Mouse (Mus musculus) liver, embryonic 13.5 days (tissue): Measurements from ENCODE around the gene Fgf9. TPM values are rescaled to one million over a fixed set of nuclear protein-coding genes. Genes with fewer than 3 reads are reported as not detected.
A peak's percentile ranks its signal among the peaks of the same experiment; 100 is the strongest.

ENCODE experiments used
- ATAC-seq: fragments of 200-750 bp; cut with Nextera tagmentation; 2 replicates; pipeline ENCODE4 v1.8.0; 2017; ENCODE audit warnings: low read depth, mild to moderate bottlenecking, moderate number of reproducible peaks, moderate library complexity
- DNase-seq: peaks from one replicate; pipeline ENCODE4 v3.0.0; 2022
- H3K27ac ChIP-seq: fragments of 300-500 bp; sonication (generic); 2 replicates; pipeline ENCODE4 v1.5.1; 2015; ENCODE audit warnings: moderate library complexity, mild to moderate bottlenecking, inconsistent platforms
- H3K27me3 ChIP-seq: fragments of 300-500 bp; sonication (generic); 2 replicates; pipeline ENCODE4 v1.6.1; 2015; ENCODE audit warnings: mild to moderate bottlenecking, inconsistent platforms
- H3K36me3 ChIP-seq: fragments of 300-500 bp; sonication (generic); 2 replicates; pipeline ENCODE4 v1.6.1; 2015; ENCODE audit warnings: mild to moderate bottlenecking, inconsistent platforms
- H3K4me1 ChIP-seq: fragments of 300-500 bp; sonication (generic); replicated peaks from 2 replicates; pipeline ENCODE4 v1.6.1; 2015; ENCODE audit warnings: inconsistent platforms
- H3K4me2 ChIP-seq: fragments of 300-500 bp; sonication (generic); 2 replicates; pipeline ENCODE4 v1.6.1; 2015; ENCODE audit warnings: inconsistent platforms, mild to moderate bottlenecking, moderate library complexity
- H3K4me3 ChIP-seq: fragments of 300-500 bp; sonication (generic); replicated peaks from 2 replicates; pipeline ENCODE4 v1.5.1; 2015; ENCODE audit warnings: mild to moderate bottlenecking, inconsistent platforms
- H3K9ac ChIP-seq: fragments of 300-500 bp; sonication (generic); 2 replicates; pipeline ENCODE4 v1.6.1; 2015; ENCODE audit warnings: mild to moderate bottlenecking, inconsistent platforms
- H3K9me3 ChIP-seq: fragments of 300-500 bp; sonication (generic); replicated peaks from 2 replicates; pipeline ENCODE4 v1.6.1; 2016; ENCODE audit warnings: inconsistent platforms
- WGBS: fragments of 180-500 bp; shearing (Covaris S2); methylation state at CpG from one replicate; pipeline ENCODE4 v1.1.7; 2015; ENCODE audit not compliant: insufficient replicate concordance; 5-methylcytosine and 5-hydroxymethylcytosine counted together
- polyA plus RNA-seq: library from polyadenylated mRNA; unstranded; fragments of >200 nt; fragmentation: Nextera tagmentation; extraction: Ambion mirVana; gene quantifications from 2 replicates; pipeline ENCODE4 v1.2.1, GENCODE M21; 2015

Fgf9 gene
- polyA plus RNA-seq, 1 experiment from 2014 or later: 0.68 TPM

GRCm38 (mm10) chr14:58072771-58073501, 2.6 kb downstream of the Fgf9 start:
- Histone ChIP-seq H3K4me2 (peak overlapping the region; percentile 67), H3K4me1 (peaks cover 35% of the 10 kb centered on the region), H3K36me3 (no peaks in the 10 kb centered on the region), H3K27ac (no peak overlapping the region), H3K27me3 (peaks cover 97% of the 10 kb centered on the region), H3K9ac (no peak overlapping the region), H3K4me3 (peak overlapping the region; percentile 50), H3K9me3 (no peaks in the 10 kb centered on the region)
- DNase-seq (no peak), ATAC-seq (no peak)
- 2% methylated on average over 29 of the region's 29 CpGs for WGBS

GRCm38 (mm10) chr14:58073936-58074335, 3.6 kb downstream of the Fgf9 start:
- DNase-seq (no peak), ATAC-seq (no peak)
- H3K9ac ChIP-seq: no peak overlapping the region
- H3K4me1 ChIP-seq: peaks cover 35% of the 10 kb centered on the region
- no peaks in the 10 kb centered on the region for H3K36me3 ChIP-seq
- H3K27ac ChIP-seq: no peak overlapping the region
- H3K27me3 ChIP-seq: peaks cover 100% of the 10 kb centered on the region
- H3K4me2 ChIP-seq: no peak overlapping the region
- H3K9me3 ChIP-seq: no peaks in the 10 kb centered on the region
- 2% methylated on average over 20 of the region's 20 CpGs for WGBS
- H3K4me3 ChIP-seq: peak overlapping the region; percentile 55

GRCm38 (mm10) chr14:58074621-58075432, 4.5 kb downstream of the Fgf9 start:
- H3K27me3 ChIP-seq: peaks cover 93% of the 10 kb centered on the region
- no peak overlapping the region for H3K9ac ChIP-seq
- no peak overlapping the region for H3K27ac ChIP-seq
- H3K4me2 ChIP-seq: peak overlapping the region; percentile 66
- under 1% methylated on average over 61 of the region's 61 CpGs for WGBS
- H3K4me1 ChIP-seq: peaks cover 35% of the 10 kb centered on the region
- H3K9me3 ChIP-seq: no peaks in the 10 kb centered on the region
- H3K4me3 ChIP-seq: peak overlapping the region; percentile 55
- no peak for ATAC-seq
- DNase-seq: no peak
- no peaks in the 10 kb centered on the region for H3K36me3 ChIP-seq

- no peak overlapping the region for H3K27ac ChIP-seq
- H3K4me2 ChIP-seq: peak overlapping the region; percentile 66
- ATAC-seq (no peak; the same call in 1 of the 2 replicates), DNase-seq (no peak)
- no peaks in the 10 kb centered on the region for H3K9me3 ChIP-seq
- H3K36me3 ChIP-seq: no peaks in the 10 kb centered on the region
- peak overlapping the region; percentile 55 for H3K4me3 ChIP-seq
- peaks cover 31% of the 10 kb centered on the region for H3K4me1 ChIP-seq
- 1% methylated on average over 31 of the region's 31 CpGs for WGBS
- no peak overlapping the region for H3K9ac ChIP-seq
- peaks cover 86% of the 10 kb centered on the region for H3K27me3 ChIP-seq
Measured at GRCm38 (mm10) chr14:58075433-58076029, 5.2 kb downstream of the Fgf9 start.

- no peak for DNase-seq
- Histone ChIP-seq H3K4me1 (peaks cover 31% of the 10 kb centered on the region), H3K9me3 (no peaks in the 10 kb centered on the region), H3K36me3 (no peaks in the 10 kb centered on the region), H3K4me2 (peak overlapping the region; percentile 66), H3K4me3 (peak overlapping the region; percentile 55), H3K27ac (no peak overlapping the region), H3K27me3 (peaks cover 81% of the 10 kb centered on the region), H3K9ac (no peak overlapping the region)
- ATAC-seq: peak; percentile 49; the same call in 1 of the 2 replicates
- under 1% methylated on average over 39 of the region's 40 CpGs for WGBS
Measured at GRCm38 (mm10) chr14:58076030-58076521, 5.7 kb downstream of the Fgf9 start.

- peaks cover 31% of the 10 kb centered on the region for H3K4me1 ChIP-seq
- no peaks in the 10 kb centered on the region for H3K36me3 ChIP-seq
- H3K9me3 ChIP-seq: no peaks in the 10 kb centered on the region
- H3K9ac ChIP-seq: no peak overlapping the region
- 8% methylated on average over 14 of the region's 14 CpGs for WGBS
- ATAC-seq (no peak), DNase-seq (no peak)
- H3K4me3 ChIP-seq: peak overlapping the region; percentile 55
- H3K27ac ChIP-seq: no peak overlapping the region
- peaks cover 74% of the 10 kb centered on the region for H3K27me3 ChIP-seq
- H3K4me2 ChIP-seq: peak overlapping the region; percentile 66
Measured at GRCm38 (mm10) chr14:58076726-58077255, 6.4 kb downstream of the Fgf9 start.

GRCm38 (mm10) chr14:58079471-58079870, 9.1 kb downstream of the Fgf9 start:
- Histone ChIP-seq H3K27ac (no peak overlapping the region), H3K36me3 (no peaks in the 10 kb centered on the region), H3K4me3 (no peak overlapping the region), H3K4me2 (no peak overlapping the region), H3K9me3 (no peaks in the 10 kb centered on the region), H3K27me3 (peaks cover 47% of the 10 kb centered on the region), H3K9ac (no peak overlapping the region), H3K4me1 (peaks cover 13% of the 10 kb centered on the region)
- DNase-seq (no peak), ATAC-seq (no peak)
- 65% methylated on average over 2 of the region's 2 CpGs for WGBS

GRCm38 (mm10) chr14:58081955-58082354, 11.6 kb downstream of the Fgf9 start:
- WGBS: 32% methylated on average over 1 of the region's 1 CpGs
- no peaks in the 10 kb centered on the region for H3K9me3 ChIP-seq
- no peak overlapping the region for H3K9ac ChIP-seq
- no peak overlapping the region for H3K27ac ChIP-seq
- H3K36me3 ChIP-seq: no peaks in the 10 kb centered on the region
- no peak overlapping the region for H3K4me3 ChIP-seq
- ATAC-seq (no peak), DNase-seq (no peak)
- no peaks in the 10 kb centered on the region for H3K4me1 ChIP-seq
- H3K4me2 ChIP-seq: no peak overlapping the region
- H3K27me3 ChIP-seq: peaks cover 22% of the 10 kb centered on the region

GRCm38 (mm10) chr14:58084240-58084639, 13.9 kb downstream of the Fgf9 start:
- Histone ChIP-seq H3K9me3 (no peaks in the 10 kb centered on the region), H3K27me3 (no peaks in the 10 kb centered on the region), H3K4me1 (no peaks in the 10 kb centered on the region), H3K4me3 (no peak overlapping the region), H3K27ac (no peak overlapping the region), H3K4me2 (no peak overlapping the region), H3K9ac (no peak overlapping the region), H3K36me3 (no peaks in the 10 kb centered on the region)
- WGBS: 66% methylated on average over 3 of the region's 3 CpGs
- ATAC-seq: no peak
- no peak for DNase-seq

GRCm38 (mm10) chr14:58087326-58087725, 17.0 kb downstream of the Fgf9 start:
- H3K27me3 ChIP-seq: no peaks in the 10 kb centered on the region
- no peak overlapping the region for H3K4me3 ChIP-seq
- WGBS: 40% methylated on average over 4 of the region's 4 CpGs
- no peak overlapping the region for H3K27ac ChIP-seq
- no peak for ATAC-seq
- H3K9me3 ChIP-seq: no peaks in the 10 kb centered on the region
- DNase-seq: no peak
- H3K4me2 ChIP-seq: no peak overlapping the region
- H3K9ac ChIP-seq: no peak overlapping the region
- H3K36me3 ChIP-seq: no peaks in the 10 kb centered on the region
- H3K4me1 ChIP-seq: no peaks in the 10 kb centered on the region

- no peaks in the 10 kb centered on the region for H3K36me3 ChIP-seq
Measured at GRCm38 (mm10) chr14:58089486-58089885, 19.1 kb downstream of the Fgf9 start.

More at GRCm38 (mm10) chr14:58089486-58089885, 19.1 kb downstream of the Fgf9 start:
- no peak for DNase-seq
- Histone ChIP-seq H3K9me3 (no peaks in the 10 kb centered on the region), H3K27me3 (no peaks in the 10 kb centered on the region), H3K4me3 (no peak overlapping the region), H3K9ac (no peak overlapping the region), H3K27ac (no peak overlapping the region), H3K4me2 (no peak overlapping the region), H3K4me1 (no peaks in the 10 kb centered on the region)
- ATAC-seq: no peak
- WGBS: 59% methylated on average over 5 of the region's 5 CpGs
